Comparison of ENCODE assay signal across 14 mouse cellular contexts in the genomic region with DNA sequence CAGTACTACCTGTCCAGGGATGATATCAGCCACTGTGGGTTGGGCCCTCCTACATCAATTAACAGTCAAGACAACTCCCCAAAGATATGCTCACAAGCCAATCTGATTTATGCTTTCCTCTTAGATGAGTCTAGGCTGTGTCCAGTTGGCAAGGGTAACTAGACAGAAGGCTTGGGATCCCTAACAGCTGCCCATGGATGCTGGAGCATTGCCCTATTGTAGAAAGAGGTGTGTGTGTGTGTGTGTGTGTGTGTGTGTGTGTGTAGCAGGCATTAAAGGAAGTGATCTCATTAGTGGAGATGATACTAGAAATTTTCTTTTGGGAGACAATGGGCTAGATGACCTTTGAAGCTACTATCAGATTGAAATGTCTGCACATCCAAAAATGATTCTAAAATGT. TPM values are rescaled to one million over a fixed set of nuclear protein-coding genes. Genes with fewer than 3 reads are reported as not detected.
"Had no signal": no experiment of that assay in that cellular context is flagged by ENCODE, and none has a peak within 500 bp of the region (broad histone marks: within the 10 kb centered on the region; RNA-seq: fewer than 3 reads in every experiment).

No protein-coding gene starts in this region.

- DNase-seq: gastrocnemius, adult 2 months; gastrocnemius, postnatal 10 days; gastrocnemius, postnatal 25 days; heart, adult 18-20 months; heart, postnatal 10 days; heart, postnatal 4 days; kidney, adult 18-20 months; kidney, adult 8-10 months; kidney, postnatal 10 days; kidney, postnatal 25 days; kidney, postnatal 4 days; liver; liver, embryonic 13.5 days had no signal

RNA-seq across cellular contexts. Expression of gene Klhl29, which starts 38.5 kb away (rescaled TPM):
- total RNA-seq: granulocyte monocyte progenitor cell, adult 5-6 weeks had no signal
